Mouse (Mus musculus): ENCODE data around the gene Tubal3. TPM values are rescaled to one million over a fixed set of nuclear protein-coding genes. Genes with fewer than 3 reads are reported as not detected.
"Not testable (repeated sequence)": the region's sequence is repeated elsewhere in the genome, so short reads cannot be mapped to it uniquely, and the experiment has no call there.

The Tubal3 gene
- polyA plus RNA-seq, 1 experiment from 2014 or later: not detected

DNA sequence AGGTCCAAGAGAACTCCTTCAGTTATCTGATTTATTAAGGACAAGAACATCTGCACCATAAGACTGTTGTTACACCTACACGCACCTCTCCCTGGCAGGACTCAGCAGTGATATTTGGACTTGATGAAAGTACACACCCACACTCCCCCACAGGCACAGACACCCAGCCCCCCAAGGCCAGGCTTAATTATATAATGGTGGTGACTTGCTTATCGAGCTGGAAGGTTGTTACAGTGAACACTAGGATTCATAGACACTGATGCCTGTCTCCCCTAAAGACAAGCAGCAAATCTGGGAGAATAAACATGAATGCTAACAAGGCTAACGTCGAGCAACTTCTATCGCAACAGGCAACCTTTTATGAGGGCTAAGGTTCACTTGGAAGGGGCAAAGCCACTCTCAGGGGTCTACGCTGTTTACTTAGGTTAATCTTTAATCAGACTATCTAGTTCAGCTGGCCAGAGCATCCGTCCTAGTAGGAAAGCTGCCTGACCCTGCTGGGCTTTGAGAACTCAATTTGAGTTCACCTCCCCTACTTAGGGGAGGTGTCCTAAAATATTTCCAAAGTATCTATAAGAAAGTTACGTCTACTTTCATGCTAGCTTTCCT, 26.5 kb upstream of the Tubal3 start:
- Histone ChIP-seq H3K9ac (ENCODE audit: low read depth, low read length) (peak overlapping the region; percentile 88), H3K4me3 (ENCODE audit: low read depth, low read length) (peak overlapping the region; percentile 72), H3K9me3 (ENCODE audit: control insufficient read depth, low read length) (no peaks in the 10 kb centered on the region), H3K4me1 (replicated peaks; ENCODE audit: control insufficient read depth, insufficient read depth, low read length) (peaks cover 19% of the 10 kb centered on the region), H3K4me2 (peak overlapping the region; percentile 80), H3K36me3 (ENCODE audit: control insufficient read depth, insufficient read depth, low read length) (peaks cover 20% of the 10 kb centered on the region), H3K27me3 (replicated peaks; ENCODE audit: control insufficient read depth, insufficient read depth, low read length) (no peaks in the 10 kb centered on the region), H3K27ac (ENCODE audit: low read depth, low read length) (peak overlapping the region; percentile 48; the same call in 1 of the 2 replicates)
- ATAC-seq (replicated peaks; ENCODE audit: low FRiP score): no peak
- 50% methylated on average over 8 of the region's 8 CpGs for WGBS
- no peak for DNase-seq (ENCODE audit: low spot score)

DNA sequence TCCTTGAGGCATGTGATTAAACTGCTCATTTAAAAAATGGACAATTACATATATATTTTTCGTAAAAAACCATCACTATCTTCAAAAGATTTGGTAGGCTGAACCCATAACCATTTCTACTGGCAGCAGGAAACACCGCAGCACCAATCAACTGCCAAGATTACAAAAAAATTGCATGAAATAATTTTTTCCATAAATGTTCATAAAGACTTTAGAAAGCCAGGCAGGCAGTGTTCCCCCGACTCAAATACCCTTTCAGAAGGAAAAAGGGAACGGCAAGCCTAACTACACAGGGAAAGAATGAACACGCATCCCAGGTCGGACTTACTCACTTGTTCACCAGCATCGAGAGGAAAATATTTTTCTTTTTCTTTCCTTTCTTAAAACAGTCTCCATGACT, 25.5 kb upstream of the Tubal3 start:
- WGBS: 11% methylated on average over 7 of the region's 7 CpGs
- peaks cover 21% of the 10 kb centered on the region for H3K4me1 ChIP-seq (replicated peaks; ENCODE audit: control insufficient read depth, insufficient read depth, low read length)

DNA sequence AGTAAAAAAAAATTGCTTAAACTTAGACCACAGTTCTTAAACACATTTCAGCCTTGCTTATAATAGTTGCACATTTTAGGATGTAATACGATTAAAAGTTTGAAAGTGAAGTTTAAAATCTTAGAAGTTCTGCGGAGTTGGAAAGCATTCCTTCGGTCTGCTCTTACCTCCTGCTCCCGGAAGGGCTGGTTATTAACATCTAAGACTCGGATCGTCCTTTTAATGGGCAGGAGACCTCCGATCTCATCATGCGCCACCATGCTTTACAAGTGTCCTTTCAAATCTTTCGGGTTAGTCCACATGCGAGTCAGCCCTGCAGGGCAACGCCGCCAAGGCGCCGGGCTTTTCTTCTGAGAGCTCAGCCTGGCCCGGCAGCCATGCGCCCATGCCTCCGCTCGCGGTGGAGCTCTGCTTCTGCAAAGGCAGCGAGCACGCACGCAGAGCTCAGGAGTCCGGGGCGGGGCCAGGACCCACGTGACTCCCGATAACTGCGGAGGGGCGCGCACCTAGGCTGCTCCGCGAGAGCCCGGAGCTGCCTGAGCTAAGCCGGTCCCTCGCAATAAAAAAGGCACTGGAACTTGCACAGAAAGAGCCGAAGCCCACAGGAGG, 24.8 kb upstream of the Tubal3 start:
- ATAC-seq (replicated peaks; ENCODE audit: low FRiP score): peak; percentile 98
- H3K27me3 ChIP-seq (replicated peaks; ENCODE audit: control insufficient read depth, insufficient read depth, low read length): no peaks in the 10 kb centered on the region
- peaks cover 4% of the 10 kb centered on the region for H3K36me3 ChIP-seq (ENCODE audit: control insufficient read depth, insufficient read depth, low read length)
- peak overlapping the region; percentile 70 for H3K27ac ChIP-seq (ENCODE audit: low read depth, low read length)
- peaks cover 21% of the 10 kb centered on the region for H3K4me1 ChIP-seq (replicated peaks; ENCODE audit: control insufficient read depth, insufficient read depth, low read length)
- peak overlapping the region; percentile 72 for H3K4me3 ChIP-seq (ENCODE audit: low read depth, low read length)
- peak; percentile 94 for DNase-seq (ENCODE audit: low spot score)
- H3K4me2 ChIP-seq: peak overlapping the region; percentile 80
- H3K9me3 ChIP-seq (ENCODE audit: control insufficient read depth, low read length): no peaks in the 10 kb centered on the region
- peak overlapping the region; percentile 88 for H3K9ac ChIP-seq (ENCODE audit: low read depth, low read length)
- WGBS: under 1% methylated on average over 35 of the region's 35 CpGs

More for the DNA sequence above, 25.5 kb upstream of the Tubal3 start:
- Histone ChIP-seq H3K27me3 (replicated peaks; ENCODE audit: control insufficient read depth, insufficient read depth, low read length) (no peaks in the 10 kb centered on the region), H3K27ac (ENCODE audit: low read depth, low read length) (peak overlapping the region; percentile 8; the same call in 1 of the 2 replicates), H3K4me3 (ENCODE audit: low read depth, low read length) (peak overlapping the region; percentile 72), H3K4me2 (peak overlapping the region; percentile 80), H3K9me3 (ENCODE audit: control insufficient read depth, low read length) (no peaks in the 10 kb centered on the region), H3K9ac (ENCODE audit: low read depth, low read length) (peak overlapping the region; percentile 88), H3K36me3 (ENCODE audit: control insufficient read depth, insufficient read depth, low read length) (peaks cover 10% of the 10 kb centered on the region)
- no peak for ATAC-seq (replicated peaks; ENCODE audit: low FRiP score)
- DNase-seq (ENCODE audit: low spot score): no peak

DNA sequence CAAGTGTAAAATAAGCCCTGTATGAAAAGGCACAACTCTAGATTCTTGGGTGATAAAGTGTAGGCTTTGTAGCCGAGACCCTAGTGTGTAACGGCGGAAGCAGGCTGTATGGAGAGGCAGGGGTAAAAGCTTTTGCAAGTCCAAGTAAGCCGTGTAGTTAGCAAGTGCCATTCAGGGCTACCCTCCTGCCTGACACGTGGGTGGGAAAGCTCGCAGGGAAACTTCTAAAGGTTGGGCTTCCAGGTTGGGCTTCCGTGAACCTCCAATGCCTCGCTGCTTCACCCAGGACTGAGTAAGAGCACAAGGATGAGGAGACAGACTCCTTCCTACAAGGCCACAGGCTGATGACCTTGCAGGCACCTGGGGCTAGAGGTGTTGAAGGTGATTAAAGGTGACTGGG, 23.5 kb upstream of the Tubal3 start:
- ATAC-seq (replicated peaks; ENCODE audit: low FRiP score): no peak
- peaks cover 21% of the 10 kb centered on the region for H3K4me1 ChIP-seq (replicated peaks; ENCODE audit: control insufficient read depth, insufficient read depth, low read length)

DNA sequence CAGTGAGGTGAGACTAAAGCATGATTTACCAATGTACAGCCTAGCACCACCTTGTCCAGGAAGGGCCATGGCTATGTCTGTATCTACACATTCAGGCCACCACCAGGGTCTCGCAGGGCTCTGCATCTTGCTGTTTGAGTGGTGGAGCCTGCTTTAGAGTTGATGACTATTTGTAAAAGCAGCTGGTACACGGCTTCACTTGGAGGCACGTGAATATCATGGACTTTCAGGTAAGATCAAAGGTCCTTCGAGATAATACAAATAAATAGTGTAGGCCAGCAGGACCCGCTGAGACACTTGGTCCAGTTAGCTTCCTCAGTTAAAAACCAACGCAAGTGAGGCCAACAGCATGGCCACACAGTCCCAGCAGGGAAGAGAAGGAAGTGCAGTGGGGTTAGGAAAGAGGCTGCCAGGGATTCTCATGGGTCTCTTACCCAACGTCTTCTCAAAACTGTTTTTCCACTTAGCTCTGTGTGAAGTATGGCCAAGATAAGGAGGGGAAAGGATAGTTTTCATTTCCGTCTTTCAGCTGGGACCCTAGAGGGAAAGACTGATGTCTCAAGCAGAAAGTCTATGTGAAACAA, 22.6 kb upstream of the Tubal3 start:
- no peaks in the 10 kb centered on the region for H3K9me3 ChIP-seq (ENCODE audit: control insufficient read depth, low read length)
- no peak overlapping the region for H3K9ac ChIP-seq (ENCODE audit: low read depth, low read length)
- no peak overlapping the region for H3K4me2 ChIP-seq
- no peak overlapping the region for H3K27ac ChIP-seq (ENCODE audit: low read depth, low read length)
- no peak for ATAC-seq (replicated peaks; ENCODE audit: low FRiP score)
- no peaks in the 10 kb centered on the region for H3K27me3 ChIP-seq (replicated peaks; ENCODE audit: control insufficient read depth, insufficient read depth, low read length)
- DNase-seq (ENCODE audit: low spot score): no peak
- WGBS: 77% methylated on average over 8 of the region's 8 CpGs
- H3K4me3 ChIP-seq (ENCODE audit: low read depth, low read length): no peak overlapping the region
- peaks cover 2% of the 10 kb centered on the region; the same call in 1 of the 2 replicates for H3K36me3 ChIP-seq (ENCODE audit: control insufficient read depth, insufficient read depth, low read length)
- peaks cover 21% of the 10 kb centered on the region for H3K4me1 ChIP-seq (replicated peaks; ENCODE audit: control insufficient read depth, insufficient read depth, low read length)

More for the DNA sequence above, 23.5 kb upstream of the Tubal3 start:
- Histone ChIP-seq H3K4me2 (no peak overlapping the region), H3K27ac (ENCODE audit: low read depth, low read length) (no peak overlapping the region), H3K9me3 (ENCODE audit: control insufficient read depth, low read length) (no peaks in the 10 kb centered on the region), H3K36me3 (ENCODE audit: control insufficient read depth, insufficient read depth, low read length) (peaks cover 2% of the 10 kb centered on the region; the same call in 1 of the 2 replicates), H3K9ac (ENCODE audit: low read depth, low read length) (no peak overlapping the region), H3K4me3 (ENCODE audit: low read depth, low read length) (no peak overlapping the region), H3K27me3 (replicated peaks; ENCODE audit: control insufficient read depth, insufficient read depth, low read length) (no peaks in the 10 kb centered on the region)
- DNase-seq (ENCODE audit: low spot score): no peak
- 73% methylated on average over 8 of the region's 8 CpGs for WGBS

DNA sequence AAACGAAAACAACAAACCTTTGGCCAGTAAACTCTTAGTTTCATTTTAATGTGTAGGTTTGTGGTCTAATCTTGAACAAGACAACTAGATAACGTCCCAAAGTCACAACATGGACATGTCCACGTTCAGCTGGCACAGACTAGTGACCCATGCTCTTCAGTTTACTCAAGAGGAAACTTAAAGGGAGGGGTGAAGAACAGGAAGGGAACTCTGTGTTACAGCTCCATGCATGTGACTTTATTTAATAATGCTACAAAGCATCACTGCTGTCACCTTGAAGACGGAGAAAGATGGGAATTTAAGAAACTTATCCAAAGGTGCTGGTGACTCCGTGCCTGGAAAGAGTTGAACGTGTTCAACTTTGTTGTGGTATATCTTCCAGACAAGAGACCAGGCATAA, 22.0 kb upstream of the Tubal3 start:
- no peak for ATAC-seq (replicated peaks; ENCODE audit: low FRiP score)
- Histone ChIP-seq H3K9ac (ENCODE audit: low read depth, low read length) (no peak overlapping the region), H3K9me3 (ENCODE audit: control insufficient read depth, low read length) (no peaks in the 10 kb centered on the region), H3K27ac (ENCODE audit: low read depth, low read length) (no peak overlapping the region), H3K4me3 (ENCODE audit: low read depth, low read length) (no peak overlapping the region), H3K27me3 (replicated peaks; ENCODE audit: control insufficient read depth, insufficient read depth, low read length) (no peaks in the 10 kb centered on the region), H3K36me3 (ENCODE audit: control insufficient read depth, insufficient read depth, low read length) (peaks cover 4% of the 10 kb centered on the region; the same call in 1 of the 2 replicates), H3K4me2 (no peak overlapping the region), H3K4me1 (replicated peaks; ENCODE audit: control insufficient read depth, insufficient read depth, low read length) (peaks cover 21% of the 10 kb centered on the region)
- DNase-seq (ENCODE audit: low spot score): no peak
- WGBS: 81% methylated on average over 6 of the region's 6 CpGs

DNA sequence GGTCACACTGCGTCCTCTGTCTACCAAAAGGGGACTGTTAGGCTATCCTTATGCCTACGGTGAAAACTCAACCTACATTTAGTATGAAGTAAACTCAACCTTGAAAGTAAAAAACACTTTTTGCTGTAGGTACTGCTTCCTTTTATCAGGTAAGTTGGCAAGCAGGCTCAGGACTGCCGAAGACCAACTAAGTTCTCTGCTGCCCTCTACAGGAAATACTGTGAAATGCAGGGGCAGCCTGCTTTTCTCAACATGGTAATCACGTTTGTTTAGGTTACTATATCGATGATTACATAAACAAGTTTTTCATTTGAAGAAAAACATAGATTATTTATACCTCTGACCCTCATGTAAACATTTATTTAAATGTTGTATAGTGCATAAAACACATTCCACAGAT, 21.2 kb upstream of the Tubal3 start:
- 38% methylated on average over 5 of the region's 5 CpGs for WGBS
- ATAC-seq (replicated peaks; ENCODE audit: low FRiP score): no peak
- H3K4me1 ChIP-seq (replicated peaks; ENCODE audit: control insufficient read depth, insufficient read depth, low read length): peaks cover 16% of the 10 kb centered on the region
- H3K36me3 ChIP-seq (ENCODE audit: control insufficient read depth, insufficient read depth, low read length): peaks cover 4% of the 10 kb centered on the region; the same call in 1 of the 2 replicates
- no peak overlapping the region for H3K9ac ChIP-seq (ENCODE audit: low read depth, low read length)
- H3K27me3 ChIP-seq (replicated peaks; ENCODE audit: control insufficient read depth, insufficient read depth, low read length): no peaks in the 10 kb centered on the region
- DNase-seq (ENCODE audit: low spot score): no peak
- H3K9me3 ChIP-seq (ENCODE audit: control insufficient read depth, low read length): no peaks in the 10 kb centered on the region
- H3K4me3 ChIP-seq (ENCODE audit: low read depth, low read length): no peak overlapping the region
- H3K27ac ChIP-seq (ENCODE audit: low read depth, low read length): no peak overlapping the region
- H3K4me2 ChIP-seq: no peak overlapping the region

DNA sequence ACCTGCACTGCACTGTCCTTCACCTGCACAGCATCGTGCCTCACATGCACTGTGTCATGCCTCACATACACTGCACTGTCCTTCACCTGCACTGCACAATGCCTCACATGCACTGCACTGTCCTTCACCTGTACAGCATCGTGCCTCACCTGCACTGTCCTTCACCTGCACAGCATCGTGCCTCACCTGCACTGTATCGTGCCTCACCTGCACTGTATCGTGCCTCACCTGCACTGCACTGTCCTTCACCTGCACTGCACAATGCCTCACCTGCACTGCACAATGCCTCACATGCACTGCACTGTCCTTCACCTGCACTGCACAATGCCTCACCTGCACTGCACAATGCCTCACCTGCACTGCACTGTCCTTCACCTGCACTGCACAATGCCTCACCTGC, 19.9 kb upstream of the Tubal3 start:
- not testable (repeated sequence) for H3K4me2 ChIP-seq; H3K27ac ChIP-seq (ENCODE audit: low read depth, low read length); H3K4me3 ChIP-seq (ENCODE audit: low read depth, low read length); DNase-seq (ENCODE audit: low spot score); ATAC-seq (replicated peaks; ENCODE audit: low FRiP score); H3K36me3 ChIP-seq (ENCODE audit: control insufficient read depth, insufficient read depth, low read length); H3K9me3 ChIP-seq (ENCODE audit: control insufficient read depth, low read length); H3K9ac ChIP-seq (ENCODE audit: low read depth, low read length); H3K27me3 ChIP-seq (replicated peaks; ENCODE audit: control insufficient read depth, insufficient read depth, low read length)
- WGBS: 94% methylated on average over 5 of the region's 5 CpGs
- peaks cover 16% of the 10 kb centered on the region for H3K4me1 ChIP-seq (replicated peaks; ENCODE audit: control insufficient read depth, insufficient read depth, low read length)

Data from liver, embryonic 11.5 days (tissue).